Mouse (Mus musculus) right cerebral cortex, postnatal 25 days (tissue): Measurements from ENCODE around the gene Lifr.
A peak's percentile ranks its signal among the peaks of the same experiment; 100 is the strongest.

Experiments used
- DNase-seq: peaks from one replicate; pipeline ENCODE4 v3.0.0; 2022

Gene Lifr

DNA sequence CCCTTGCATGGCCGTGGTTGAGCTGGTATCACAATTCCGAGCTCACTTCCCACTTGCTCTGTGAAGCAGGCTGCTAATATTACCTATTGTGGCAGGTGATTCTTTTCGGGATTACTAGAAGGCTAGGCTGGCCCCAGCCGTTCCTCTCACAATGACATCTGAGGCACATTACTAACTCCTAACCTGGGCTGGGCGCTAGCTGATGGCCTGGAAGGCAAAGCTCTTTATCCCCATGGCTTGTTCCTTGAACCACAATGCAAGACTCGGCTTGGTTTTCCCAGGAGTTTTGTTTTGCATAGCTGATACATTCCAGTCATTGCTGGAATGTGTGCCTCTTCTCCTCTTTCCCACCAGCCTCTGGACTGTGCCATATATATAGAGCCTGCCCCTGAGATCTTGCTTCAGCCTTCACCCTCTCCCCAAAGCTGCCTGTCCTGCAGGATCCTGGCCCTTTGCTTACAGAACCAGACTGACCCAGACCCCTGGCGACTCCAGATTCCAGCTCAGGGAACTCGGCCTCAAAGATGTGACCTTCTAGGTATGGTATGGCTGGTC, at the start of gene Lifr:
Gene Lifr, plus strand, starts transcription at position 404 of the 555 bp plus-strand sequence.
- no peak for DNase-seq

DNA sequence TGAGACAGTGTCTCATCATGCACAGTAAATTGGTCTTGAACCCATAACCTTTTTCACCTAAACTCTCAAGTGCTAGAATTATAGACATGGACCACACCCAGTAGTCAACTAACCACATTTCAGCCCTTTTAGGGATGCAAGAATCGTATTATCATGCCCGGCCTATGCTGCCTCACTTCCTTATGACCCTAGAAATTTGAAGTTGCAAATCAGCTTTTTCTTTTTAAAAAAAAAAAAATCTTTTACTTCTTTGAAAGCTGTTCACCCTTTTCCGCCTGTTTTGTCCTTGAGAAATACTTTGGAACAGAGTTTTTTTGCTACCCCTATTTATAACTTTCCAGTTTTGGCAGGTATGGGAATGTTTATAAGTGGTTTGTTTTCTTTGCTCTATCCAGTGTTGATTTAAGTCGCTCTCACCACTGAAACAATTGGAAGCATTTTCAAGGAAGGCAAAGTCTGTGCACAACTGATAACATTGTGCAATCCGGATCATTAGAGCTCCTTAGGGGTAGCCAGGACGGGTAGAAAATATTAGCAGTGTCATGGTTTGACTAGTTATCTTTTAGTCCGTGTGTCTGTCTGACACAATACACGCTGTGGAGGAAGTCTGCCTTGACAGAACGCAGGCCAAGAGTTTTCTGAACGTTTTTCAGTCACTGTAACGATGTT, 46.2 kb upstream of the Lifr start:
- no peak for DNase-seq

DNA sequence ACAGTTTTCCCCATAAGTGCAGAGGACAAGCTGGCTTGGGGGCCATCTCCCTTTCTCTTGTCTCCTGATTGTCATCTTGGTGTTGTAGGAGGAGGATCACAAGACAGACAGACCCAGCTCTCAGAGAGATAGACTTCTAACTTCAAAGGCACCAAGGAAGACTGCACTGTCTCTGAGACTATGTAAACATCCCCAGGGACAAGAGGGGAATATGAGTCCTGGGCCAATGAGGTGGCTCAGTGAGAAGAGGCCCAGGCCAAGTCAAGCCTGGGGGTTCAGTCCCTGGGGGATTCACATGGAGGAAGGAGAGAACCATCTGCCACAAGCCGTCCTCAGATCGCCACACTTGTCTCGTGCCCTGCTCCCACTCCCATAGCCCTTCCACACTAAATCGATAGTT, 45.4 kb upstream of the Lifr start:
- no peak for DNase-seq

DNA sequence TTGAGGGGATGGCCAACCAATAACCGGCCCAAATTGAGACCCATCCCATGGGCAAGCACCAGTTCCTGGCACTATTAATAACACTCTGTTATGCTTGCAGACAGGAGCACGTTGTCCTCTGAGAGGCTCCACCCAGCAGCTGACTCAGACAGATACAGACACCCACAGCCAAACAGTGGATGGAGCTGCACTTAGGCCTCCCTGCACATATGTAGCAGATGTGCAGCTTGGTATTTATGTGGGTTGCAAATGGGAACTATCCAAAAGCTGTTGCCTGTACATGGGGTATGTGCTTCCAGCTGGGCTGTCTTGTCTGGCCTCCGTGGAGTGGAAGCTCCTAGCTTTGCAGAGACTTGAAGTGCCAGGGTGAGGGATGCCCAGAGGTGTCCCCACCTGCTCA, 42.5 kb upstream of the Lifr start:
- peak; percentile 19 for DNase-seq

DNA sequence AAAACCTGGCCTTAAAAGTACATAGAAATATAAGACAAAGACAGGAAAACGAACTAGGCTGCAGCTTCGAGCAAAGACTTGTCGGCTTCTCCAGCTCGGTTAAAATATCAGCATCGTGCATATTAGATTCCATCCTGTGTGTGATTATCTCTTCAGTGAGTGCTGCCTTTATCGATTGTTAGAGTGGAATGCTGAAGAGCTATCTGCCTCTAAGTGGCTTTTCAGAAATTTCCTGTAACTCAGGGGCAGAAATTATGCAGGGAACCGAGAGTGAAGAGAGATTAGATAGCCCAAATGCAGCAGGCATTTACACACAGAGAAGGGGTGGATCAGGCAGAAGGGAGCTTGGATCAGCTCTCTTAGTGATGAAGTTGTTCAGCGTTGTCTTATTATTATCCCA, 41.5 kb upstream of the Lifr start:
- no peak for DNase-seq

DNA sequence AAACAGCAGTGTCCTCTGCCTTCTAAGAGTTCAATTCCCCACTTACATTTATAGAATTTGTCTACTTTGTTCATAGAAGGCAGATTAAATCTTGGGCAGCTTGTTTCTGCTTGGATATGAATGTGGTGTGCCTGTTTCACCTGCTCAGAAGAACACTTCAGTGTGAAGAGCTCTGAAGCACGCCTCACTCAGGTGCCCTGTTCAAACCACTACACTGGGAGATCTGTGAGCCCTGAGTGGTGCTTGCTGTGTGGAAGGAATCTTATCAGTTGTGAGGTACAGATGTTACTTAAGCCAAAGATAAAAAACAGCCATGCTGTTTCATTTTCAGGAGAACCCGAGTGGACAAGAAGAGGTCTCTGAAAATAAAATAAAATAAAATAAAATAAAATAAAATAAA, 38.7 kb upstream of the Lifr start:
- DNase-seq: no peak

DNA sequence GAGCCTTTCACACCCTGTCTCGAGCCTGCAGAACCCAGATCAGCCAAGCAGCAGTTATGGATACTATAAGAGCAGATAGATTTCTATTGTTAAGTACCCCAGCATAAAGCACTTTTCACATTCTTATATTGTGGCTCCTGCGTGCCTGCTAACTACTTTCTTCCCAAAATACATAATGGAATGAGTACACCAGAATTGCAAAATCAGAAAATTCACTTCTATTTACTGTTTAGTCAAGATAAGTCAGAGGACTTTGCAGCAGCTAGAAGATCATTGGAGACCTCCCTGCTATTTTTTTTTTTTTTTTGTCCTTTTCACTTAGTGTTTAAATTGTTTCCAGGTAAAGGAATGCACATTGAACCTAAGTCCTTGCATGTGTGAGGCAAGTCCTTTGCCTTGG, 38.3 kb upstream of the Lifr start:
- no peak for DNase-seq

DNA sequence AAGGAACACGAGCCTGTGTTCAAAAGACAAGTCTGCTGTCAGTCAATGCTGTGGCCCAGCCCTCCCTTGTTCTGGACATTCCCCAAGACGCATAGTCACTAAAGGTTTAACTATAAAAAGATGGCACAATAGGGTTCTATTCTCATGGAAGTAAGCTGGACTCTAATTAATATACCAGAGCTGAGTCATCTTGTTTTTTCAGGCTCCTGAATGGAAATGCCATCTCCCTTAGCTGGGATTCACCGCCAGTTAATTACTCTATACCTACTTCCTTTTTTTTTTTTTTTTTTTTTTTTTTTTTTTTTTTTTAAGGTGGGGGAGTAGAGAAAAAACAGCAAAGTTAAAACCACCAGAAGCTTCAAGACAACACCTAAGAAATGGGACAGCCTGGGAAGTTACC, 33.6 kb upstream of the Lifr start:
- no peak for DNase-seq

DNA sequence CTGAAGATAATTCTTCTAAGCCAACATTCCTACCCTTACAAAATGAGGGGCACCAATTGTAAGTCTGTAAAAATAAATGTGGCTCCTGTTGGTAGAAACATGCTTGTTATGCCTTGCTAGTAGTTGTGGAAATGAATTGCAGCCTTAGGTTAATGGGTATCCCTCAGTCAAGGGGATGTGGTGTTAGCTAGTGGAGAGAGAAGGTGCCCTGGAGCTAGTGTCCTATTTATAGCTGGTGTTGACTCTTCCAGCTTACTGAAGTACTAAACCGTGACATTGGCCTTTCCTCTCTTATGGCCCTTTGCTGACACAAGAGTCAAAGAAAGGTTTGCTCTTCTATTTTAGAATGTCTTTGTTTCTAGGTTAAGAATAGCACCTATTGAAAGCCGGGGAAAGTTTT, 29.9 kb upstream of the Lifr start:
- DNase-seq: no peak

DNA sequence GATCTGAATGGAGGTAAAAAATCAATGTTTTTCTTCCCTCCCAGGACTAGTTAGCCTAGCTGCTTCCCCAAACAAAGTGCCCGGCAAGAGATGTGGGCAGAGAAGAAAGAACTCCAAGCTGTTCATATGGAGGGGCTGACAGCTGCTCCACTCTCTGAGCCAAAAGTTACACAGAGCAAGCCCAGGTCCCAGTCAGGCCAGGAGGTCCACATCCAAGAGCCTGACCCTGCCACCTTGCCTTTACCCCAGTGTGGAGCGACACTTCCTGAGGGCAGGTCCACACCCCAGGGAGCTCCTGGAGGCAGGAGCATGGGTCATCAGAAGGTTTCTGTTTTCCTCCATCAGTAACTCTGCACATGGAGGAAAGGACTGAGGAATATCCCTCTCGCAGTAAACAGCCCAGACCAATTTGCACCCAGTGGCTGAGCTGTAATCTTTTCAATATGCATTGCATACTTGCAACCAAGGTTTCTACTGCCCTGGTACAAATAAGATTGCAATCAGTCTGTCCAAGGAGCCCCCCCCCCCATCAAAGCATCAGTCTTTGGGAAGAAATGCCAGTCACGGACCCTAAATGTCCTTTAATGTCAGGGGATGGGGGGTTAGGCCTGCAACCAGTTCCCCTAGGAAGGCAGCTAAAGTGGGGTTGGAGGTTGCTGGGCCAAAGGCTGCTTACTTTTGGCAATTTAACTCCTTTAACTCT, 28.3 kb upstream of the Lifr start:
- DNase-seq: no peak

DNA sequence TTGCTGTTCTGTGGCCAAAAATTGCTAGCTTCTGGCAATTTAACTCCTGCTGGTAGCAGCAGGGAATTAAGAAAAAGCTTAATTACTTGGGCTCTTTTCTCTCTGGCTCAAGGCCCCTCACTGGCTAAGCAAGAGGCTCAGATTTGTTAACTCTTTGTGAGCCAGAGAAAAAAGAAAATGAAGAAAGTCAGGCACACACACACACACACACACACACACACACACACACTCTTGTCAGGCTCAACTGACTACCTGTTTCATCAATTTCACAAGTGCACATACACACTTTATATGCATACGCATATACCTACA, 27.8 kb upstream of the Lifr start:
- DNase-seq: no peak

DNA sequence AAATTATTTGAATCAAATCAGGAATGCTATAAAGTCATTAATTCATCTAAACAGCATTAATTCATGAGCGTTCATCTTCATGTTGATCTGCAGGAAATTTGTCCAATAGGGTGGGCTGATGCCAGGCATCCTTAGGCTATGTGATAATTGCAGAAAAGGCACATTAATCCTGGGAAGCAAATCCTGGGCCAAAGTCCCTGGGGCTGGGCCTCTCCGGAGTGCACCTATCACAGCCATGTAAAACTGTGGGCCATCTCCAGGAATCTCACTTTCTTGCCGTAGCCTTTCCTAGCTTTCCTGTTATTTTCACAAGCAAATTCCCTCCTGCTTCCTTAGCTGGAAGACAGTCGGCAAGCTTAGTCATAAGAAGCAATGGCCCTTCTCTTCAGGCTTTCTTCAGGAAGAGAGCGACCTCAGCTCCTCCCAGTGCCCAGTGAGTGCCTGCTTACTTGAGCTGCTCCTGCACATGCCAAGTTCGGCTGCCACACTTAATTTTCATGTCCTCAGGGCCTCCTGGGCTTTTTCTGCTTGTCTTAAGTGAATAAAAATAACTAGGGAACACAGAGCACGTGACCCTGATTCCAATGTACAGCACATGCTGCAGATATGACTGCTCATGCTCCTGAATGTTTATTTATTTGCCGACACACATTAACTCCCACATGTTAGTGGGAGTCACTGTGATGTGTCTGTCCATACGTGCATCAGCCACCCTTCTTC, 26.7 kb upstream of the Lifr start:
- DNase-seq: no peak

DNA sequence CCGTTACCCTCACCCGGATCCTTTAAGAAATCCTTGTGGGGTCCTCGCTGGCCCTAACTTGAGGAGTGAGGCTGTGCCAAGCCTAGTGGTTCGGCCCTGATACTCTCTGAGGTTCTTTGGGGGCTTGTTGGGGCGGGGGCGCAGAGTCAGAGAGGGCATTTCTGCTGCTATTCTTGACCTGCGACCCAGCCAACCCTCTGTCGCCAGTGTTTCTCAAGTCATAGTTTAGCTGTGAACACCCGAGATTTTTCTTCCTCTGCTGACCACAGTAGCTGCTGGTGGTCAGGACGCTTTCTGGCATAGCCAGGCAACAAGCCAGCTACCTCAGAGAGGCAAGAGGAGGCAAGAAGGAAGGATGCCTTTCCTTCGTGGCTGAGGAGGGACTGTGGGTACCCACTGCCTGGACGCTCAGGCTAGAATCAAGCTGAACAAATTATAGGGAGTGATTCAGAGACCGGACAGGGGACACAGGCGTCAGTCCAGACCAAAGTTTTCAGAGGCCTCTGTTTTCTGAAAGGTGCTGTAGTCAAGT, 25.4 kb upstream of the Lifr start:
- no peak for DNase-seq

DNA sequence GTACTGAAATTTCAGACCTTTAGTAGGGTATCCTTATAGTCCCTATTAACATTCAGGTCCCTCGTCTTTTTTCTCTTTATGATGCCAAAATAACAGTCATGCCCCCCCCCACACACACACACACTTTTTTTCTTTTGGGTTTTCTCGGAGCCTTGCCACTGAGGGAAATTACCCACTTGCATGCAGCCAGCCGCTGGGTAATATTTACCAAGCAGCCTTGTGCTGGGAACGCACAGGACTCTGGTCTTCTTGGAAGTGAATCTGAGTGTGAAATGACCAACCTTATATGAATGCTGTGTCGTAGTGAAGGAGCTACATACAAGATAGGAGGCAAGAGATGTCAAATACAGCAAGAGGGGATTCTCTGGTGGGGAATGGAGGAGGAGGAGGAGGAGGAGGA, 24.8 kb upstream of the Lifr start:
- DNase-seq: no peak

DNA sequence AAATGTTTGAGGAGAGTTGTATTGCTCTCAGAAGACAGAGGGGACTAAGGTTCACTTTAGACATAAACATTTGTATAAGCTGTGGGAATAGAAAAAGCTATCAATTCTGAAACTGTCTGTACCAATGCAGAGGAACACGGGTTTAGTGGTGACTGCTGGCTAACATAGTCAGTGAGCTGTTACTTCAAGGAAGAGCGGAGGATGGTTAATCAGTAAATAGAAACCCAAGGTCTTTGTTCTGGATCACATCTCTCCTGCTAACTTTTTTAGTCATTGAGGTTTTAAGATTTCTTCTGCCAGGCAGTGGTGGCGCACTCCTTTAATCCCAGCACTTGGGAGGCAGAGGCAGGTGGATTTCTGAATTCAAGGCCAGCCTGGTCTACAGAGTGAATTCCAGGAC, 23.7 kb upstream of the Lifr start:
- no peak for DNase-seq

DNA sequence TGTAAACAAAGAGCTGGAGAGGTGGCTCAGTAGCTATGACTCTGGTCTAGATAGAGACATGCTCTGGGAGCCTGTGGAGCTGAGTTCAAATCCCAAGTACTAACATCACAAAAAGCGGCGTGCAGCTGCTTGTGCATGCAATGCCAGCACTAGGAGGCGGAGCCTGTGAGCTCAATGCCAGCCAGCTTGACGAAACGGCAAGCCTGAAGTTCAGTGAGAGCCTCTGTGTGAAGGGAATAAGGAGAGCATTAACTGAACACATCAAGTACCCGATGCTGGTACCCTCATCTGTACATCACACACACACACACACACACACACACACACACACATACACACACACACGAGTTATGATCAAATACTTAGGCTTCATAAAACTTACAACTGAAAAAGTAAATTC, 21.0 kb upstream of the Lifr start:
- DNase-seq: no peak

DNA sequence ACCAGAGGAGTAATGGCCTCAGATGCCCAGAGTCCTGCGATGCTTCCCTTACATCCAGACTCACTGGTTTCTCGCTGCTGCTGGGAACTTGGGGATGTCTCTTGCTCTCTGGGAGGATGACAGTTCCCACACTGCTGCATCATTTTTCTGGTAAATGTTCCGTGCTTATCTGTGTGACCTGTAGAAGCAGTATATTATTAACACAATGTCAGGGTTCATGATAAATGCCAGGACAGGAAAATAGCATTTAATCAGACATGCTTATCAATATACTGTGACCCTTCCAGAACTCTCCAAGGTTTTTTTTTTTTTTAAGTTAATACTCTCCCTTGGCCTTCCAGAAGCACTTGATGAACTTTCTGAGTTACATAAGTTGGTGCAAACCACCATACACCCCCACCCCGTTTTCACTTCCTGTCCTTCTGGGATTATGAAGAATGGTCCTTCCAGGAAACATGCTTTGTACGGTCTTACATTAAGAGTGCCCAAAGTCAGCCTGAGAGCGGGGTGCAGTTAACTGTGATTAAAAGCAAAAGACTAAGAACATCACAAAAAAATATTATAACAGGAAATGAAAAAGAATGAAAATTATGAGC, 20.1 kb upstream of the Lifr start:
- no peak for DNase-seq

DNA sequence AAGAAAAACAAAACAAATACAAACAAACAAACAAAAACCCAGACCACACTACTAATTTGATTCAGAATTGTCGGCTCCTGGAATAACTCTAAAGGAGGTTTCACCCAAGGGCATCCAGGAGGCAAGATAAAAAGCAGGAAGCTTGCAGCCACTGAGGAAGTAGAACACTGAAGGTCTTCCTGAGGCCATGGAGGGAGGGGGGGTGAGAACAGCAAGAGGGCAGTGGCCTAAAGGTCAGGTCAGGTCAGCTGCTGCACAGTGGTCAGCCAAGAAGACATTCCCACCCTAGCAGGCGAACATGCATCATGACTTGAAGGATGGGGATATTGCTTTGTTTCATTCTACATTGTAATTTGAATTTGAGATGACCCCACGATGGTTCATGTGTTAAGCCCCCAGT, 17.1 kb upstream of the Lifr start:
- no peak for DNase-seq

DNA sequence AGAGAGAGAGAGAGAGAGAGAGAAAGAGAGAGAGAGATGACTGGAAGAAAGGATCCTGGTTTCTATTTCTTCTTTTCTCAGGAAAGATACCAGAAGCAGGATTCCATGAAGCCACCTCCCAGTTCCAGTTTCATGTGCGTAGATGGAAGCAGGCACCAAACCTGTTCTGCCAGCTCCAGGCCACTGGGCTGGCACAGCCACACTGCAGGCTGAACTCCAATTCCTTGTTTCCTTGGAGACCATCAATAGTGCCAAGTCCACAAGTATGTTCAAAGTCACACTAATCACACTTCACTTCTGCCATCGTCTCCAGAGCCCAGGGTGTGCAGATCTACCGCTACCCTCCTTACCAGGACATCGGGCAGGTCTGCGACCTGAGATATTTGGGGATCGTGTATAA, 15.2 kb upstream of the Lifr start:
- DNase-seq: no peak

DNA sequence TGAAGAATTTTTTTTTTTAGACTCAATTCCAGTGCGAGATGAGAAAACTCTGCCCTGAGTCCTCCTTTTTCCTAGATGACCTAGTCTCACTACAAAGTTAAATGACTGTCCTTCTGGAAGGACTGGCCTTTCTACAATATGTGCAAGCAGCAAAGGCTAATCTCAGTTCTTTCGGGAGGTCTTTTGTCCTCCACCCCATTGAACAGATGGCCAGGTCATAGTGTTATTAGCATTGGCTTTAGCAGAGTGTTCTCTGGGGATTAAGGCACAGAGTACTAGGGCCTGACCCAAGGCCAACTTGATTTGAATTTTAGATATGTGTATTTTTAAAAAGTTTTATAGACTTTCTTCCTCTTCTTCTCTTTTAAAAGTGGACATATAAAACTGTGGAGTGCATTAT, 12.1 kb upstream of the Lifr start:
- no peak for DNase-seq

DNA sequence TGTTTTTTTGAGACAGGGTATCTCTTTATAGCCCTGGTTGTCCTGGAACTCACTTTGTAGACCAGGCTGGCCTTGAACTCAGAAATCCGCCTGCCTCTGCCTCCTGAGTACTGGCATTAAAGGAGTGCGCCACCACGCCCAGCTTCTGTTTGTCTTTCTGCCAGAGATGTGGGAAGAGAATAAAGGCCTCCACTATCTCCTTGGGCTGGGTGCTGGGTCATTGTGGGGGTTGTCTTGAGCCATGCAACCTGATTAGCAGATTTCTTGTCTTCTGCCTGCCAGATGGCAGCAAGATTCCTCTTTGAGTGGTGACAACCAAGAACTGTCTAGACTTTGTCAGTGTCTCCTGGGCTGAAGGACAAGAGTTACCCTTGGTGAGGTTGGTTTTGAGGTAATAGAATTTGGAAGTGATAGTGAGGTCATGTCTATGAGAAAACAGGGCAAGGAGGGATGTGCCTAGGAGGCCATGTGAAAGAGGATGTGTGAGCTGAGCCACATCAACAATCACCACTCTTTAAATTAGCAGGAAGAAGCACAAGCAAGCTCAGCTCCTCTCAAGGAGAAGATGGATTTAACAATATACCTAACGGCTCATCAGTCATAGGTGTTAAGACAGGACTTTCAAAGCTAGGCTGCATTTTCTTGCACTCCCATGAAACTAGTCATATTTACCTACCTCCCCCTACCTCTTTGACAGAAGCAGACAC, 10.6 kb upstream of the Lifr start:
- DNase-seq: no peak

DNA sequence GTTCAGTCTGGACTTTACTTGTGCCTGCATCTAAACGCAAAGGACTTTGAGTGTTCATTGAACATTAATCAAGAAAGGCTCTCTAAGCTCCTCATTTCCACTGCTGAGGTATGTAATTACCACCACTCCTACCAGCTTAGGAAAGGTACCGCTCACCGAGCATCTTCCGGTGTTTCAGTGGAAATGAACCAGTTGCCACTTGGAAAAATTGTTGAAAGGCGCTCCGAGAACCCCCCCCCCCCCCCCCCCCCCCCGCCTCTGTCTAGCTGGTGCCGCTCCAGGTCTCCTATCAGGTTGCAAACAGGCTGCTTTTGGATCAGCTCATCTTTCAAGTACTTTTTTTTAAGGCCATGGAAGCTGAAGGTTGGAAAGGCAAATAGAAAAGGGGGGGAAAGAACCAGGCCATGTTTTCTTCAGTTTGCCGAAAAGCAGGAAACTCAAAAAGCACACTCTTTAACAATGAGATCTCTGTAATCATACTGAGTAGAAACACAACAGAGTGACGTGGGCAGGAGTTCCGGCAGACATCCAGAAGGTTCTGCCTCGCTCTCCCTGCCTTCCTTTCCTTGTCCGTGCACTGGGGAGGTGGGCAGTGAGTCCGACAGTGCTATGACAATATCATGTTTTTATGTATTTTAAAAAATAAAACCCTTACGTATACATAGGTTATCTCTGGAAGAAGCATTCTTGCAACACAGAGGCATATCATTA, 9.3 kb upstream of the Lifr start:
- DNase-seq: no peak
